Mouse (Mus musculus) common myeloid progenitor, adult 5-6 weeks (primary cell): ENCODE measurements around the gene Tmem119. TPM values are rescaled to one million over a fixed set of nuclear protein-coding genes. Genes with fewer than 3 reads are reported as not detected.
"Not testable (repeated sequence)": the region's sequence is repeated elsewhere in the genome, so short reads cannot be mapped to it uniquely, and the experiment has no call there.

Experiments
- ATAC-seq: replicated peaks from 2 replicates; pipeline ENCODE4 v1.8.0; 2016; ENCODE audit warnings: low read depth, mild to moderate bottlenecking, moderate TSS enrichment, inconsistent platforms; ENCODE audit not compliant: poor library complexity, severe bottlenecking
- total RNA-seq: library from RNA; stranded (forward); fragments of 200-1000, 187-1606 nt; gene quantifications from 2 replicates; pipeline ENCODE4 v1.2.3, GENCODE M21; 2017

The Tmem119 gene
- total RNA-seq, 1 experiment from 2014 or later, result 2.7 TPM

DNA sequence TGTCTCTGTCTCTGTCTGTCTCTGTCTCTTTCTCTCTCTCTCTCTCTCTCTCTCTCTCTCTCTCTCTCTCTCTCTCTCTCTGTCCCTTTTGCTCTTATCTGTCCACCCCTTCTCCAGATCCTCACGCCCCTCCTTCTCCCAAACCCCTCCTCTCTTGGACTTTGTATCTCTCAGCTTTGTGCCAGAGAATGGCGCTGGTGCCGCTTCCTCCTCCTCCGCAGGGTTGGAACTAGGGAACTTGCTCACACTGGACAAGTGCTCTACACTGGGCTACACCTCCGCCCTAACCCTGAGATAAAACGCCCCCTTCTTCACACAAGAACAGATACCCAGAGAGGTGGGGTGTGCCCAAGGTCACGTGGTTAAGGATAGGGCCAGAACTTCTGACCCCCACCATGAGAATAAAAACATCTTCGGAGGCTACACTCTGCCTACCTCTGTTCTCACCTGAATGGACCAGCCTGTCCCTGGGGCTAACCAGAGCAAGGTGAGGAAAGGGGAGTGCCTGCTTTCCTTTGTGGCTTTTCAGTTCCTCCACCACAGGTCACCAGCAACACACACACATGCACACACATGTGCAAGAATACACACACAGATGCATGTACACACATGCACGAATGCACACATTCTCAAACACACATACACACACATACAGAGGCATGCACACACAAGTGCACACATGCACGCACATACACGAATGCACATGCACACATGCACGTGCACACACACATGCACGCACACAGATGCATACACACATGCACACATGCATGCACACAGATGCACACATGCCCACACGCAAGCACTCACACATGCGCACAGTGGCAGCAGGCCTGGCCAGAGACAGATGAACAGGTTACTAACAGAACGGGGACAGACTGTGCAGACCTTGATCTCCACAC is 8.9 kb downstream of the Tmem119 start:
- no peak for ATAC-seq

- no peak for ATAC-seq
Measured at GRCm38 (mm10) chr5:113790453-113791196, 9.7 kb downstream of the Tmem119 start.

GRCm38 (mm10) chr5:113789075-113789788 is 11.1 kb downstream of the Tmem119 start:
- no peak for ATAC-seq

DNA sequence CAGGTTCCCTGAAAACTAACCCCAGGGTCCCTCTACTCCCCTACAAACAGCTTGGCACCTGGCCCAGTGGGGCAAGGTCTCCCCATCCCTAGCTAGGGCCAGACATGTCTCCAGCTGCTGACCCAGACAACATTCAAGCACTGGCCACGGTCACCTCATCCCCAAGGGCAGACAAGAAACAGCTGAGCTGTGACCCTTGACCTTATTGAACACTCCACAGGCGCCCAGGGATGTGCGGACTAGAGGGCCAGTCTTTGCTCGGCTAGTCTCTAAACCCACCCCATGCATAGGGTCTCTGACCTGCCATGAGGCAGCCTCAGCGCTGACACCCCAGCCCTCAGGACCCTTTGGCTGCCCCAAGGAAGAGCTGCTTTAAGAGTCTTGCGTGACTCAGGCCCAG is 11.7 kb downstream of the Tmem119 start:
- no peak for ATAC-seq

GRCm38 (mm10) chr5:113786985-113787384 is 13.3 kb downstream of the Tmem119 start:
- peak; percentile 88 for ATAC-seq

- ATAC-seq, result not testable (repeated sequence)
Measured at GRCm38 (mm10) chr5:113784104-113784503, 16.2 kb downstream of the Tmem119 start.

- ATAC-seq, result no peak
Measured at GRCm38 (mm10) chr5:113783581-113784001, 16.7 kb downstream of the Tmem119 start.

DNA sequence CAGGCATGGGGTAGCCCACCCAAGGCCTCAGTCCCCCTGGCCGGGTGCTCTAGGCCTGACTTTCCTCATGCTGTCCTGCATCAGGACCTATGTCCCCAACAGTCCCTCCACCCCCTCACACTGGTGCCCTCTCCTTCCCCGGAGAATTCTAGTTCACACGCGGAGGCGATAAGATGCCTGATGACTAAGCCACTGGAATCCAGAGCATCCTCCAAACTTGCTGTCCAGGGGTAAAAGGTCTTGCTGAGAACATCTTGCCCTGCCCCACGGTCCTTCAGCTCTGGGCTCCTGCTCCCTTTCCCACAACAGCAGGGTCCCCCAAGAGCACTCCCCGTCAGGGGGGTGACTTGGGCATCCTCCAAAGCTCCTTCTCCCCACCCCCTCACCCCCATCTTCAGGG is 17.7 kb downstream of the Tmem119 start:
- no peak for ATAC-seq

DNA sequence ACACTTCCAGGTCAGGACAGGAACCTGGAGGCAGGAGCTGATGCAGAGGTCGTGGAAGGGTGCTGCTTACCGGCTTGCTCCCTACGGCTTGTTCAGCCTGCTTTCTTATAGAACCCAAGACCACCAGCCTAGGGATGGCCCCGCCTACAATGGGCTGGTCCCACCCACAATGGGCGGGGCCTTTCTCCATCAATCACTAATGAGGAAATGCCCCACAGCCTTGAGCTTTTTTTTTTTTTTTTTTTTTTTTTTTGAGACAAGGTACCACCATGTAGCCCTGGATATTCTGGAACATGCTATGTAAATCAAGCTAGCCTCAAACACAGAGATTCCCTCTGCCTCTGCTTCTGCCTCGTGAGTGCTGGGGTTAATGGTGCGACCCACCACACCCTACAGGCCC is 18.4 kb downstream of the Tmem119 start:
- no peak for ATAC-seq

DNA sequence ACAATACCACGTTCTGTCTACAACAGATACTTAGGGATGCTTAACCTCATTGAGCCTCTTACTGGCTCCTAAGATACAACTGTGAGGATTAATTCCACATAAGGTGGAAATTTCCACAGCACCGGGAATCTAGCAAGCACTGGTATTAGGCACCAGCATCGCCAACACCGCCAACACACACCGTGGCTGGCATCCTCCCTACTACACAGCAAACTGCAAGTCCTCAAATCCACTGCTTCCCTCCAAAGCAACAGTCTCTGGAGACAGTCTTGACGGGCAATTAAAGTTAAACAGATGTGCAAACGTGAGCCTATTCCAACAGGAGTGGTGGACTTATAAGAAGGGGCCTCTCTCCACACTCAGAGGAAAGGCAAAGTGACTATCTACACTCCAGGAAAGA is 19.1 kb downstream of the Tmem119 start:
- ATAC-seq, result no peak

- no peak for ATAC-seq
Measured at GRCm38 (mm10) chr5:113780763-113781162, 19.6 kb downstream of the Tmem119 start.

DNA sequence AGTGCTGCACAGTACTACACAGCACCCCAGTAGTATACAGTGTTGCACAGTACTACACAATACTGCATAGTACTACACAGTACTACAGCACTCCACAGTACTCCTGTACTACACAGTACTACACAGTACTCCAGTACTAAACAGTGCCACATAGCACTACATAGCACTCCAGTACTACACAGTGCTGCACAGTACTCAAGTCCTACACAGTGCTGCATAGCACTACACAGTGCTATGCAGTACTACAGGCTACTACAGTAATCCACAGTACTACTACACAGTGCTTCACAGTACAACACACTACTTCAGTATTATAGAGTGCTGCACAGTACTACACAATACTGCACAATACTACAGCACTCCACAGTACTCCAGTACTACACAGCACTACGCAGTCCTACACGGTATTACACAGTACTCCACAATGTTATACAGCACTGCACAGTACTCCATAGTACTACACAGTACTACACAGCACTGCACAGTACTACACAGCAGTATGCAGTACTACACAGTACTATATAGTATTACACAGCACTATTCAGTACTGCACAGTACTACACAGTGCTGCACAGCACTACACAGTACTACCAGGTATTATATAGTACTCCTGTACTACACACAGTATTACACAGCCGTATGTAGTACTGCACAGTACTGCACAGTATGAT is 20.1 kb downstream of the Tmem119 start:
- no peak for ATAC-seq

DNA sequence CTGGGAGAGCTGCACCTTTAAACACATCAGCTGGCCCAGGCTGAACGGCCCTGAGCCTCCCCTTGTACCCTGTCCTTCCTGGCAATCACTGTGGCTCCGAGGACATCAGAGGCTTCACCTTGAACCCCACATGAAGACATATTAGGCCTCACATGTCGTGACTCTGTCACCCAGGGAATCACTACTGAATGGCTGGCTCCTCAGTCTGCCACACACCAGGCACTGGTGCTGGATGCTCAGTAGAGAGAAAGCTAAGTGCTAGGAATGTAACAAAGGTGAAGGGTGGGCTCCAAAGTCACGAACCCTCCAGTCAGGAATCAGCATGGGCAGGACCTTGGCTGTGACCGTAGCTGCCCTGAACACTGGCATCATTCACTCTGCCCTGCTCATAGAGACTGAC is 20.7 kb downstream of the Tmem119 start:
- no peak for ATAC-seq

GRCm38 (mm10) chr5:113777728-113778127 is 22.6 kb downstream of the Tmem119 start:
- not testable (repeated sequence) for ATAC-seq

GRCm38 (mm10) chr5:113776896-113777226 is 23.5 kb downstream of the Tmem119 start:
- ATAC-seq, result peak; percentile 70

- ATAC-seq, result peak; percentile 20
Measured at GRCm38 (mm10) chr5:113776128-113776895, 24.0 kb downstream of the Tmem119 start.

- ATAC-seq, result no peak
Measured at GRCm38 (mm10) chr5:113775585-113775984, 24.7 kb downstream of the Tmem119 start.

- ATAC-seq, result peak; percentile 56
Measured at GRCm38 (mm10) chr5:113773664-113774063, 26.7 kb downstream of the Tmem119 start.

- no peak for ATAC-seq
Measured at GRCm38 (mm10) chr5:113772905-113773519, 27.3 kb downstream of the Tmem119 start.
